ENCODE assay signal across 13 mouse cellular contexts in the genomic region with DNA sequence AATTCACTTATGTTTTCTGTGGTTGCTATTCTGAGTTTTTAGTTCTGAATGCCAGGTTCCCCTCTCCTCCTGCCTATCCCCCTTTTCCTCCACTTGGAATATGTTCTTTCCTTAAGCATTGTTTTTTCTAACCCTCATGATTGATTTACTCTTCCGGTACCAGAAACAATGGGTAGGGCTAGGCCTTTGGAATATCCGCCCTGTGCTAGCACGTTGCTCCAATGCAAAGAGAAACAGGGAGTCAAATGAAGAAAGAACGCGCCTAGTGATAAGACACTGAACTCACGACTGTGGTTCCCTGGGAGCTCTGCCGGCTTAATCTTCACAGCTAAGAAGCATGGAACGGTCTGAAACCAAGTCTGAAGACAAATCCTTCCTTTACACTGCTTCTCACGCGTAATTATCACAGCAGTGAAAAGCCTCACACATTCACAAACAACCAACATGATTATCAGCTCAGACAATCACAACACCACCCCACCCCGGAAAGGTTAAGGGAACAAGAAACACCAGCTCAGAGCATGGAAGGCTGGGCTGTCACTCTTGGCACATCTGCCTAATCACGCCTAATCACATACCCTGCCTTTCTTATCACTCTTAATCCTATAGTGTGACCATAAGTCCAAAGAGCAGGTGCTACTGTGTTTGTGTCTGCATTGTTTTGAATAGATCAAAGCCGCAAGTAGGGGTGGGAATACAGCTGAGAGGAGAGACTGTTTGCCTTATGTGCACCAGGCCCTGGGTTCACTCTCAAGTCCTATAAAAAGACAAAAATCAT.
DNase-seq lines count a peak whose midpoint lies in the region; ATAC-seq and TF ChIP-seq lines count a peak whose summit lies in the region.
"Had no signal": no experiment of that assay in that cellular context is flagged by ENCODE, and none has a peak within 500 bp of the region (broad histone marks: within the 10 kb centered on the region; RNA-seq: fewer than 3 reads in every experiment).

No protein-coding gene starts in this region.

- H3K4me1 ChIP-seq in heart, adult 2 months (ENCODE audit: control insufficient read depth, insufficient read depth, low read length) = peaks cover 16% of the 10 kb centered on the region
- H3K4me1 ChIP-seq in kidney, postnatal 0 days (replicated peaks; ENCODE audit: insufficient read depth, low read length) = 0 out of 2 replicates have a peak, but pooled peaks cover 4% of the 10 kb centered on the region
- no peaks in the 10 kb centered on the region for H3K4me1 ChIP-seq in kidney, embryonic 14.5 days (ENCODE audit: control insufficient read depth, insufficient read depth, low read length)
- peaks cover 14% of the 10 kb centered on the region; the same call in 1 of the 2 replicates for H3K4me1 ChIP-seq in brown adipose tissue, adult 24 weeks (ENCODE audit: control insufficient read depth, insufficient read depth, insufficient read length, low read length)
- peaks cover 25% of the 10 kb centered on the region for H3K4me1 ChIP-seq in intestine, embryonic 16.5 days (ENCODE audit: control insufficient read depth, insufficient read depth, low read length)

- no peaks in the 10 kb centered on the region for H3K79me2 ChIP-seq in heart, adult 2 months (replicated peaks; ENCODE audit: control insufficient read depth, insufficient read depth, low read length)

- TF ChIP-seq EP300 in heart, adult 2 months (IDR thresholded peaks at IDR 0.05; ENCODE audit: insufficient read depth, low read depth, low read length) = no peak

- no peak for ATAC-seq in kidney, postnatal 0 days (replicated peaks; ENCODE audit: low FRiP score, low read depth)
- ATAC-seq in kidney, embryonic 14.5 days (ENCODE audit: low FRiP score, low TSS enrichment) = no peak
- peak; percentile 83 for ATAC-seq in intestine, embryonic 16.5 days
- ATAC-seq: liver, postnatal 0 days had no signal

- DNase-seq in heart, adult 2 months = no peak
- DNase-seq in heart, postnatal 25 days (ENCODE audit: low spot score) = no peak
- peak; percentile 42 for DNase-seq in kidney, postnatal 0 days (ENCODE audit: low spot score)
- DNase-seq in embryo, embryonic 11 days = no peak
- no peak for DNase-seq in adrenal gland, adult 2 months
- DNase-seq: cerebellum, adult 8-10 months; liver, postnatal 0 days; thymus, postnatal 4 days had no signal

- no peak for TF ChIP-seq POLR2A in heart, adult 2 months (IDR thresholded peaks at IDR 0.05; ENCODE audit: insufficient read depth, low read depth, low read length)

- no peaks in the 10 kb centered on the region for H3K27me3 ChIP-seq in heart, adult 2 months (ENCODE audit: control insufficient read depth, insufficient read depth, low read length)
- H3K27me3 ChIP-seq in kidney, postnatal 0 days (ENCODE audit: insufficient read depth, low read length) = no peaks in the 10 kb centered on the region
- no peaks in the 10 kb centered on the region for H3K27me3 ChIP-seq in kidney, embryonic 14.5 days (ENCODE audit: control insufficient read depth, insufficient read depth, low read length)
- no peaks in the 10 kb centered on the region for H3K27me3 ChIP-seq in intestine, embryonic 16.5 days (replicated peaks; ENCODE audit: control insufficient read depth, insufficient read depth, low read length)
- H3K27me3 ChIP-seq: hindbrain, embryonic 12.5 days had no signal

- no peaks in the 10 kb centered on the region for H3K36me3 ChIP-seq in heart, adult 2 months (ENCODE audit: control insufficient read depth, insufficient read depth, low read length)
- no peaks in the 10 kb centered on the region for H3K36me3 ChIP-seq in kidney, postnatal 0 days (ENCODE audit: insufficient read depth, low read length)
- H3K36me3 ChIP-seq in kidney, embryonic 14.5 days (ENCODE audit: control insufficient read depth, insufficient read depth, low read length) = no peaks in the 10 kb centered on the region
- H3K36me3 ChIP-seq in intestine, embryonic 16.5 days (ENCODE audit: control insufficient read depth, insufficient read depth, low read length) = no peaks in the 10 kb centered on the region
- H3K36me3 ChIP-seq: hindbrain, embryonic 12.5 days; limb, embryonic 13.5 days had no signal

- TF ChIP-seq CTCF in heart, adult 2 months (IDR thresholded peaks at IDR 0.05) = no peak
- no peak for TF ChIP-seq CTCF in kidney, postnatal 0 days (IDR thresholded peaks at IDR 0.05; ENCODE audit: low read depth)

- WGBS in heart, adult 2 months = 35% methylated on average over 13 of the region's 13 CpGs
- 68% methylated on average over 13 of the region's 13 CpGs for WGBS in kidney, postnatal 0 days
- 73% methylated on average over 13 of the region's 13 CpGs for WGBS in kidney, embryonic 14.5 days
- 51% methylated on average over 13 of the region's 13 CpGs for WGBS in intestine, embryonic 16.5 days

- H3K4me2 ChIP-seq in kidney, postnatal 0 days (ENCODE audit: low read length) = no peak overlapping the region
- H3K4me2 ChIP-seq in kidney, embryonic 14.5 days (replicated peaks; ENCODE audit: low read depth, low read length) = no peak overlapping the region
- no peak overlapping the region for H3K4me2 ChIP-seq in intestine, embryonic 16.5 days (ENCODE audit: low read depth, low read length)
- H3K4me2 ChIP-seq: hindbrain, embryonic 12.5 days; limb, embryonic 13.5 days had no signal

- H3K9me3 ChIP-seq in kidney, postnatal 0 days (replicated peaks; ENCODE audit: low read length) = peaks cover 3% of the 10 kb centered on the region
- no peaks in the 10 kb centered on the region for H3K9me3 ChIP-seq in kidney, embryonic 14.5 days (ENCODE audit: control insufficient read depth, low read length)
- no peaks in the 10 kb centered on the region for H3K9me3 ChIP-seq in intestine, embryonic 16.5 days (ENCODE audit: control insufficient read depth, low read length)
- H3K9me3 ChIP-seq: hindbrain, embryonic 12.5 days had no signal

- no peak overlapping the region for H3K4me3 ChIP-seq in heart, adult 2 months
- H3K4me3 ChIP-seq in kidney, postnatal 0 days (replicated peaks; ENCODE audit: low read depth, low read length) = no peak overlapping the region
- no peak overlapping the region for H3K4me3 ChIP-seq in kidney, embryonic 14.5 days (ENCODE audit: low read length)
- no peak overlapping the region for H3K4me3 ChIP-seq in brown adipose tissue, adult 24 weeks (ENCODE audit: insufficient read depth, low read depth, low read length)
- H3K4me3 ChIP-seq in intestine, embryonic 16.5 days (ENCODE audit: low read length) = no peak overlapping the region
- H3K4me3 ChIP-seq: hindbrain, embryonic 12.5 days; limb, embryonic 13.5 days had no signal

- peak overlapping the region; percentile 32 for H3K27ac ChIP-seq in heart, adult 2 months
- peak overlapping the region; percentile 62 for H3K27ac ChIP-seq in kidney, postnatal 0 days
- no peak overlapping the region; the same call in 1 of the 2 replicates for H3K27ac ChIP-seq in kidney, embryonic 14.5 days (ENCODE audit: low read depth, low read length)
- H3K27ac ChIP-seq in brown adipose tissue, adult 24 weeks (replicated peaks; ENCODE audit: low read depth, low read length) = peak overlapping the region; percentile 71
- peak overlapping the region; percentile 43 for H3K27ac ChIP-seq in intestine, embryonic 16.5 days (ENCODE audit: low read length)
- H3K27ac ChIP-seq: hindbrain, embryonic 12.5 days; limb, embryonic 13.5 days had no signal

- H3K9ac ChIP-seq in heart, adult 2 months (ENCODE audit: low read depth, low read length) = no peak overlapping the region
- no peak overlapping the region for H3K9ac ChIP-seq in kidney, postnatal 0 days (ENCODE audit: low read depth, low read length)
- H3K9ac ChIP-seq in kidney, embryonic 14.5 days (ENCODE audit: low read depth, low read length) = no peak overlapping the region
- H3K9ac ChIP-seq in intestine, embryonic 16.5 days (ENCODE audit: low read depth, low read length) = no peak overlapping the region
- H3K9ac ChIP-seq: hindbrain, embryonic 12.5 days; limb, embryonic 13.5 days; liver, postnatal 0 days had no signal

- intact Hi-C loops in heart, adult 2 months (cut with DNase I) = no loop called here
- intact Hi-C loops in heart, postnatal 25 days (cut with DNase I) = no loop called here
